Mouse (Mus musculus) cerebellum, postnatal 14 days (tissue): ENCODE measurements around the gene Tirap.

Experiments used
- DNase-seq, 2 experiments: peaks; one replicate each; pipeline ENCODE4 v3.0.0; 2021; ENCODE audit warnings: mixed read lengths in 2 of 2

Tirap gene

DNA sequence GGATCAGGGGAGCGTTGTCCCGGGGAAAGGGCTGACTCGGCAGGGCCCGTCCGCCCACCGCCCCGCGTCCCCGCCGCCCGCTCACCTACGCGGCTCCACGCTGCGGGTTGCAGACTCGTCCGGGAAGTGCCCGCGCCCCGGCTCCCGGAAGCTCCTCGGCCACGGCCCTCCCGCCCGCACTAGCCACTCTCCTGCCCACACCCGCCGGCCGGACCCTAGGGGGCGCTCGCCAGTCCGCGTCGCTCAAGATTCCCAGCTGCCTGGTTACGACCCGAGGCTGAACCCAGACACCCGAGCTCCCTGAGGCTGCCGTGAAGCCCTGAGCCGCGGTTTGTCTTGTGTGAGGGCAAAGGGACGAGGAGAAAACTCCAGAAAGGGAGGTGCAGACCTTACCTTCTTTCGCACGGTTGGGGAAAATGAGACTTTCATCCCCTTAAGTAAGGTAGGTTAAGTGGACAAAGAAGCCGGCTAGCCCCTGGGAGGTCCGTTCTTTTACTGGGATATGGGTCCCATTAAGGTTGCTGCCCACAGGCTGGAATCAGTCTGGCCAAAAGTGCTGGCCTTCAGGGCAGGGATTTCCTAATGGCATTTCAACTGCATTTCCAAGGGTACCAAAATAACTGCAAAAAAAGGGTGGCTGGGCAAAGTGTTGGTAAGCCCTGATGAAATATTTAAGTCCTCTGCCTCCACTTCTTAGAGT lies at the start of gene Tirap, which contains the start of gene Srpr:
Tirap (minus strand) TSS at position 520 of the 700 bp plus-strand sequence.
Srpr (plus strand) TSS at position 404 of the 700 bp plus-strand sequence.
- DNase-seq, result peak; percentile 93 to 96

DNA sequence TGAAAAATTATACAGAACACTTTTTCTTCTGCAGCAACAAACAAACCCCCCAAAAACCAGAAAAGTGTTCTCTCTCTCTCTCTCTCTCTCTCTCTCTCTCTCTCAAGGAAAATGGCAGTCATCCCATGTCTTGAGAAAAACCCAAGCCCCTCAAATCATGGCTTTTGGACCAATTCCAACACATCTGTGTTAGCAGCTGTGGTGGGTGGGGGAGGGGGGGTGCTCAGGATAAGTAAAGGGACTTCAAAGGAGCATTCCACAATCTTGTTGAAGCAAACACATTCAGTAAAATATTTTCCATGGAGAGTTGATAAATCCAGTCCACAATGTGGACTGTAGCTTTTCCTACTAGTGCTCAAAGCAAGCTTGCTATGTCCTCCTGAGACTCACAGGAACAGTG lies 49.4 kb upstream of the Tirap start:
- no peak for DNase-seq

GRCm38 (mm10) chr9:35247405-35247804 lies 47.3 kb upstream of the Tirap start:
- no peak for DNase-seq

DNA sequence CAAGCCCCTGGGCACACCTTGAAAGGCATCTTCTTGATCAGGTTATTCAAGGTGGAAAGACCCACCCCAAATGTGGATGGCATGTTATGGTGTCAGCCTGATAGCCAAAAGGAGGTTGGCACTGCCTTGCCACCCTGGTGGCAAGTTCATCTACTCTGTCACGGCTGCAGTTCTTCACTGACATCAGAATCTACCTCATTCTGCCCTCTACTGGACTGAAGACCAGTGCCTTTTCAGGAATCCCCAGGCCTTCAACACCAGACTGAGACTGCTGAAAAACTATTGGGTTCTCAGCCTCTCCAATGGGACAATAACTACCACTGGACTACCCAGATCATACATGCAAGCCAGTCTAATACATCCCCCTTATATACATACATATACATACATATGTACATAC lies 39.6 kb upstream of the Tirap start:
- DNase-seq, result no peak

DNA sequence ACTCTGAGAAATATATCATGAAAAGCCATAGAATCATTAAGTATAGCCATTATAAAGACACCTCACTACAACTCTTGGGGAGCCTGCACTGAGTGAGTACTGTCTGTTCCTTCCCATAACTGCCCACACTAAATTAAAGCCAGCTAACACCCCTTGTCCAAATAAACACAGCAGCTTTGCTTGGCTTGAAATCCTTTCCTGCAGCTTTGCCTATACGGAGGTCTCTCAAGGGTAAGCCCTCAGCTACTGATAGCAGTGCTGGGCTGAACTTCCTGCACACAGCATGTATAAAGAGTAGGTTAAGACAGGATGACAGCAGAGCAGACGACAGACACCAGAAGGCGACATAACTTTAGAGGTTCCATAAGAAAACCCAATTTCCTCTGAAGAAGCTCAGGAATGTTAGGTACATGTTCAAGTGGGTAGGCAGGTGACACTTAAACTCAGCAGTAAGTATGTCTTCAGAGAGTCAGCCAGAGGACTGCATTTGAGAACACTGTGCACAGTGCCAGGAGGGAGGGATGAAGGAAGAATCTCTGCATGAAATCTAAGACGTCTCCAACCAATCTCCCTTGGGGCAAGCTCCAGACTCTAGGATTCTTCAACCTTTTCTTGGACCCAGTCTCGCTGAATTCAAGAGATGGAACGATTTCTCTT lies 39.0 kb upstream of the Tirap start:
- no peak for DNase-seq

- DNase-seq, result no peak
These were observed 38.3 kb upstream of the Tirap start for GRCm38 (mm10) chr9:35238371-35238770.

DNA sequence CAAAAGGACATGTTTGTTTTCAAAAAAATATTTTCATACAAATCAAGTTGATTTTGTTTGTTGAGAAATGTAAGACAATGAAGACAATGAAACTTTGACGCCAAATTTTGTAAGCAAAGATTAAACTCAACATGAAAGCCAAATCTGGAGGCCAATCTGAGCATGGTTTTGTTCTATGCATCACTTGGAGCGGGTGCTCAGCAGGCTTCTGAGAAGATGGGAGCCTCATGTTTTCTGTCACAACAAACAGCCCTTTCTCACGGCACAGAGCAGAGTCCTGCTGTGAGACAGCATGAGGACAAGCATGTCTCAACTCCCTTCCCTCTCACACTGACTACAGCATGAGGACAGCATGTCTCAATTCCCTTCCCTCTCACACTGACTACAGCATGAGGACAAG lies 35.9 kb upstream of the Tirap start:
- no peak for DNase-seq

DNA sequence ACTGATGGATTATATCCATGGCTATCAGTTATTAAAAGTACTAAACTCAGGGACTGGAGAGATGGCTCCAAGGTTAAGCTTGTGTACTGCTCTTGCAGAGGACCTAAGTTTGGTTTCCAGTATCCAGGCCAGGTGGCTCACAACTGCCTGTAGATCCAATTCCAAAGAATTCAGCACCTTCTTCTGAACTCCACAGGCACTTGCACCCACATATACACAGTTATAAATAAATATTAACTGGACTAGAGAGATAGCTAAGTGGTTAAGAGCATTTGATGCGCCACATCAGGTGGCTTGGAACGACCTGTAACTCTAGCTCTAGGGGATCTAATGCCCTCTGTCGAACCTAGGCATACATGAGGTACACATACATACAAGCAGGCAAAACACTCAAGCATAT lies 28.6 kb upstream of the Tirap start:
- DNase-seq, result no peak

GRCm38 (mm10) chr9:35223466-35223865 lies 23.4 kb upstream of the Tirap start:
- DNase-seq, result no peak

DNA sequence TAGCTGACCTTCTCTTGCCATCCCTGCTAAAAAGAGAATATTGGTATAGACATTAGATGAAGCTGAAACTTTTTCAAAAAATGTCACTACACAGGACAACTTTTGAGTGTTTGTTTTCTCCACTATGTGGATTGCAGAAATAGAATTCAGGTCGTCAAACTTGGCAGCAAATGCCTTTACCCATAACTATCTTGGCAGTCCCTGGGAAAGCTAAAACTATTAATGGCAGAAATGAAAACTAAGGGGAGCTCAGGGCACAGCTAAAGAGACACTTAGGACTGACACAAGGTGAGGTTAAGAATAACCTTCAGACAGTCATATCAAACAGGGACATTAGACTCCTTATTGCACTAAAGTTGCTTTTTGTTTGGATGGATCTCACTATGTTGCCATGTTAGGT lies 17.9 kb upstream of the Tirap start:
- no peak for DNase-seq

GRCm38 (mm10) chr9:35211573-35212511 lies 11.8 kb upstream of the Tirap start:
- peak; percentile 21 to 35 for DNase-seq

DNA sequence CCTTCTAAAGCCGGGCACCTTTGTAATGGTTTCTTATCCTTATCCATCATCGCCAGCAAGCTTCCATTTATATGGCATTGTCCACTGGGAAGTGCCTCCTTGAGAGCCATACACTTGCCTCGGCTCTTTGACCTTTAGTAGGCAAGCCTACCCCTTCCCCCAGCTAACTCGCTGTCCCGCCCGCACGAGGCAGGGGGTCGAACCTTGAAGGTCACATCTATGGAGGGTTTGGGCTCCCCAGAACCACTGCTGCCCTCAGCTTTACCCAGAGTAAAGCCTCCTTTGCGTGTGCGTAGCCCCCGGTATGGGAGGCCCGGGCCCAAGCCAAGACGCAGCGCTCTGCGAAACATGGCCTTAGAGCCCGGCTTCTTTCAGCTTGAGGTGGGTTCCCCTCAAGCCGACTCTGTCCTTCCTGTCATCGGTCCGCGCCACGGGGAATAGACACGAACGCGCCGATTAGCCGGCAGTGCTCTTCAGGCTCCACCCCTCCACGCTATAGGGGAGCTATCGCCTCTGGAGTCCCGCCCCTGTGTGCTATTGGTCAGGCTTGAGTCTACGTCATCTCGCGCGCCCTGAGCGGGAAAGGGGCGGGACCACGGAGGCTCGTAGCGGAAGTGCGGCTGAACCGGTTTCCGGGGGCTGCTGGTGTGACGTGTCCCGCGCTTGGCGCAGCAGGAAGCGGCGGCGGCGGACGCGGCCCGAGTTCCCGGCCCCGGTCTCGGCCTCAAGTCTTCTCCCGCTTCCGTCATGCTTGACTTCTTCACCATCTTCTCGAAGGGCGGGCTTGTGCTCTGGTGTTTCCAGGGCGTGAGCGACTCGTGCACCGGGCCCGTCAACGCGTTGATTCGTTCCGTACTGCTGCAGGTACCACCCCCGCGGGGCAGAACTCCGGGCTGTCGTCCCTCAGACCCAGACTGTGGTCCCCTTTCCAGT lies 10.7 kb upstream of the Tirap start, which contains the start of gene Foxred1:
Foxred1 (minus strand) TSS at position 514 of the 933 bp plus-strand sequence.
- peak; percentile 99 for DNase-seq

- DNase-seq, result peak in 1 of 2 experiments; percentile 18
These were observed 4.3 kb upstream of the Tirap start for GRCm38 (mm10) chr9:35204421-35204820.

DNA sequence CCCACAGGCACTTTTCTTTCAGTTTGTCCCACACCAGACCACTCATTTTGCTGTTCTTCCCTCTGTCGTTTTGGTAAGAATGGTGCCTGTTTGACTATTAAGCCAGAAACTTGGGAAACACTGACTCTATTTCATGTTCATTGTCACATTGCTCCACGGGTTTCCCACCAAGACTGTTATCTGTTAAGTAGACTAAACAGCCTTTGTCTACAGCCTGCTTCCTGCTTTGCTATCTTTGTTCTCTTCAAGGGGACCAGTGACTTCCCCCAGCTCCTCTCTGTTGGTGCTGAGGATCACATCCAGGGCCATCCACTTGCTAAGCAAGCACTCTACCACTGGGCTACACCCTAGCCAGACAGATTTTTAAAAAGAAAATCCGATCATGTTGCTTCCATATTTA lies 3.4 kb upstream of the Tirap start:
- DNase-seq, result no peak

DNA sequence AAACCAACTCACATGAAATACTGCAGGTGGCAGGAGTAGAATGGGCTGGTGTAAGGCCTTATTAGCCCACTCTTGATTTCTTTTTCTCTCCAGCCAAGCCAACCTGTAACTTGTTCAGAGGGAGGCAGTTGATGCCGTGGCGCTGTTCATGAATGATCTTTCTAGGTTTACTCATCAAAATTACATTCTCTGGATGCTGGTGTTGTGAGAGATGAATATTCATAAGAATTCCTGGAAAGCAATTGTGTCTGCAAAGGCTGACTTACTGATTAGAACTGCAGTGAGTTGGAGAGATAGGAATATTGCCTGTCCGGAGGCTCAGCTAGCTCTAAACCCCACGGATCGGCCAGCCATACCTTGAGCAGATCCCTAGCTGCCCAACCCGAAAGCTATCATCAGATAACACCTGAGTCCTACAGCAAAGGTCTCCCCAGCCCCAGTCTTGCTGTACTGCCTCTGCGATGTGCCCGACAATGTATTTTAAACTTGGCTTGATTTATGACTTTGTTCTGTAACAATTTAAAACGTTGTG lies 504 bp upstream of the Tirap start:
- no peak for DNase-seq

DNA sequence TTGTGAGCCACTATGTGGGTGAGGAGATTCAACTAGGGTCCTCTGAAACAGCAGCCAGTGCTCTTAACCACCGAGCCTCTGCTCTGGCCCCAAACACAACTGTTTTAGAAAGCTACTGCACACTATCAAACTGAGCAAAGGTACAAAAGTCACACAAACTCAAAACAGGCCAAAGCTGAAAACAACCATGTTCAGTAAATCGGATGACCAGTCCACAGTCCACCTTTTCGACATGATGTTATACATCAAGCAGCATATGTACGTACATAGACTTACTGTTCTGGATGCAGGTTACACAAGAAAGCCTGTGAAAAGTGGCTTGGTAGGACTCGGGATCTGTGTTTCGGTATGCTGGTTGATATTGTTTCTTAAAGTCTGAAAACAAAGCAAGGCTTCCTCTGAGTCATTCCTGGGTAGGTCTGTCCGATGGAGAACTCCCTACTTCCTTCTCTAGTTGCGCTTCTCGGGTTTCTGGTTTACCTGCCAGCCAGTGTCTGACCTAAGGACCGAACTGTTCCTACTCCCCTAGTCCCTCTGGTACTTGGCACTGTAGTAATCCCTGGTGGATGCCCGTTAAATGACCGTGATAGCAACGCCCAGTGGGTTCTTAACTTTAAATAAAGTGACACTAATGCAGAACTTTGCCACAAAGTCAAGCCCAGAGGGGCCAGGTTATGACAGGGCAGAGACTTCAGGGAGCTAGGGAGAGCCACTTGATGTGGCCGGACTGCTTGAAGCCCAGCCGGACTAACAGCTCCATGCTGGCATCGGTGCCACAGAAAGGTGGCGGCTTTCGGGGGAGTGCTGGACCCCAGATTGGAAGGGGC lies 933 bp downstream of the Tirap start:
- DNase-seq, result no peak

DNA sequence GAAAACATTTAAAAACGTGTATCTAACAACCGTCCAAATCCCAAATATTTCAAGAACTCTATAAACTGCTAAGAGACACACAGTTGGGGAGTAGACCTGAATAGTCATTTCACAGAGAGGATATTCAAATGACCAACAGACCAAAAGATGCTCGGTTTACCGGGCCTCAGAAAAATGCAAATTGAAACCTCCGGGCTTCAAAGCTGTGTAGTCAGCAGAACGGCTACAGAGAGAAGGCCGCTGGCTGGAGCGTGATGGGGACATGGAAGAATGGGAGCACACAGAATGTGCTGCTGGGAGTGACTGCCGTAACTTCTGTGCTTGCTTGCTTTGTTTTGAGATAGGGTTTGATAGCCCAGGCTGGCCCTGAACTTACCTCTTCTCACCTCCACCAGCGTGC lies 1.7 kb downstream of the Tirap start:
- no peak for DNase-seq

GRCm38 (mm10) chr9:35197625-35198024 lies 2.5 kb downstream of the Tirap start:
- DNase-seq, result no peak

- no peak for DNase-seq
These were observed 6.0 kb downstream of the Tirap start for GRCm38 (mm10) chr9:35194048-35194447.

DNA sequence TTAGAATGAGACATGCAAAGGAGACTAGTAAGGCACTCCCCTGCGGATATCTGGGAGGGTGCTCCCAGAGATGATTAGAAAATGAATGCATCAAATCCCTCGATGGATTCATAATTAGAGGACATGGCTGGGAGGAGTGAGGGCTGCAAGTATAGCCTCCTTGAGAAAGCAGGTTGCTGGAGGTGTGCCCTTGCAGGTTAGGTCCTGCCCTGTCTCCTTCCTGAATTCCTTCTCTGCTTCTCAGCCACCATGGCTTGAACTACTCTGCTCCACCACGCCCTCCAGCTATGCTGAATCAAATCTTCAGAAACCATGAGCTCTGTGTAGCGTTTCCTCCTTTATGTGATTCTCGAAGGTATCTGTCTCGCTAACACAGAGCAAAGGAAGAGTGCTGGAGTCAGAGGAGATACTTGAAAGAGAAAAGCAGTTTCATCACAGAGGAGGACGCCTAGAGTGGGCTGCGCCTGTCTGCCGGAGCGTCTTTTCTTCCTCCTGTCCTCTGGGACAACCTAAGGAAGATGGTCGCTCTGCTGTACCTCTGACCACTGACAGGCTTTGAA lies 7.0 kb downstream of the Tirap start:
- no peak for DNase-seq

DNA sequence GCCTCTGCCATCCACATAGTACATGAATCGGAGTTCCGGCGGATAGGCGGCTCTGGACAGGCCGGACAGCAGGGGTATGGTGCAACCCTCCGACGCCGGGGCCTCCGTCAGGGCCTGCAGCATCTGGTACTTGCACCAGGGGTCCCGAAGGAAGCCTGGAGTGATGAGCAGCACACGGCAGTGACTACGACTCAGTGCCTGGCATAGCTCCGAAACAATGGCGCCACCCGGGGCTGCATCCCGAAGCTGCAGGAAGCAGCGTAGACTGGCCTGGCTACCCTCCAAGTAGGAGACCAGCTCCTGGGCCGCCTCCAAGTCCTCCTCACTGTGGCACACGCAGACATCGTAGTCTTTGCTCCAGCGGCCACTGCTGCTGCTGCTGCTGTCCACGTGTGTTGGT lies 11.4 kb downstream of the Tirap start:
- peak; percentile 65 to 76 for DNase-seq
